Mouse (Mus musculus): ENCODE data around the gene Fras1. TPM values are rescaled to one million over a fixed set of nuclear protein-coding genes. Genes with fewer than 3 reads are reported as not detected.

Gene Fras1
- polyA plus RNA-seq, 1 experiment = 0.29 TPM

GRCm38 (mm10) chr5:96522909-96523409 is 149.2 kb downstream of the Fras1 start:
- TF ChIP-seq CTCF (IDR thresholded peaks at IDR 0.05; ENCODE audit: extremely low read depth, insufficient read length, insufficient replicate concordance, low read depth, low read length) = no peak
- no peak for TF ChIP-seq POLR2A (IDR thresholded peaks at IDR 0.05; ENCODE audit: low read depth, low read length)
- Histone ChIP-seq H3K27ac (ENCODE audit: insufficient read depth, low read depth, low read length) (no peak overlapping the region), H3K4me3 (ENCODE audit: low read depth, low read length) (no peak overlapping the region), H3K27me3 (ENCODE audit: control insufficient read depth, insufficient read depth, low read length) (no peaks in the 10 kb centered on the region), H3K36me3 (ENCODE audit: control insufficient read depth, insufficient read depth, low read length) (no peaks in the 10 kb centered on the region), H3K4me1 (ENCODE audit: control insufficient read depth, insufficient read depth, insufficient read length, low read length) (no peaks in the 10 kb centered on the region)
- WGBS = 75% methylated on average over 5 of the region's 5 CpGs

- Histone ChIP-seq H3K36me3 (ENCODE audit: control insufficient read depth, insufficient read depth, low read length) (no peaks in the 10 kb centered on the region), H3K27me3 (ENCODE audit: control insufficient read depth, insufficient read depth, low read length) (no peaks in the 10 kb centered on the region), H3K27ac (ENCODE audit: insufficient read depth, low read depth, low read length) (no peak overlapping the region), H3K4me1 (ENCODE audit: control insufficient read depth, insufficient read depth, insufficient read length, low read length) (no peaks in the 10 kb centered on the region), H3K4me3 (ENCODE audit: low read depth, low read length) (no peak overlapping the region)
- 83% methylated on average over 7 of the region's 7 CpGs for WGBS
- TF ChIP-seq POLR2A (IDR thresholded peaks at IDR 0.05; ENCODE audit: low read depth, low read length) (no peak), CTCF (IDR thresholded peaks at IDR 0.05; ENCODE audit: extremely low read depth, insufficient read length, insufficient replicate concordance, low read depth, low read length) (no peak)
Observed at GRCm38 (mm10) chr5:96528296-96528695, 154.5 kb downstream of the Fras1 start.

GRCm38 (mm10) chr5:96530516-96530915 is 156.8 kb downstream of the Fras1 start:
- no peak overlapping the region for H3K4me3 ChIP-seq (ENCODE audit: low read depth, low read length)
- 79% methylated on average over 3 of the region's 3 CpGs for WGBS
- TF ChIP-seq POLR2A (IDR thresholded peaks at IDR 0.05; ENCODE audit: low read depth, low read length) (no peak), CTCF (IDR thresholded peaks at IDR 0.05; ENCODE audit: extremely low read depth, insufficient read length, insufficient replicate concordance, low read depth, low read length) (no peak)
- H3K27me3 ChIP-seq (ENCODE audit: control insufficient read depth, insufficient read depth, low read length) = no peaks in the 10 kb centered on the region
- no peak overlapping the region for H3K27ac ChIP-seq (ENCODE audit: insufficient read depth, low read depth, low read length)
- H3K36me3 ChIP-seq (ENCODE audit: control insufficient read depth, insufficient read depth, low read length) = no peaks in the 10 kb centered on the region
- H3K4me1 ChIP-seq (ENCODE audit: control insufficient read depth, insufficient read depth, insufficient read length, low read length) = no peaks in the 10 kb centered on the region

- no peaks in the 10 kb centered on the region for H3K27me3 ChIP-seq (ENCODE audit: control insufficient read depth, insufficient read depth, low read length)
- TF ChIP-seq CTCF (IDR thresholded peaks at IDR 0.05; ENCODE audit: extremely low read depth, insufficient read length, insufficient replicate concordance, low read depth, low read length) = no peak
- TF ChIP-seq POLR2A (IDR thresholded peaks at IDR 0.05; ENCODE audit: low read depth, low read length) = no peak
- H3K27ac ChIP-seq (ENCODE audit: insufficient read depth, low read depth, low read length) = no peak overlapping the region
- H3K4me3 ChIP-seq (ENCODE audit: low read depth, low read length) = no peak overlapping the region
- no peaks in the 10 kb centered on the region for H3K4me1 ChIP-seq (ENCODE audit: control insufficient read depth, insufficient read depth, insufficient read length, low read length)
- no peaks in the 10 kb centered on the region for H3K36me3 ChIP-seq (ENCODE audit: control insufficient read depth, insufficient read depth, low read length)
Observed at GRCm38 (mm10) chr5:96531962-96532361, 158.2 kb downstream of the Fras1 start.

DNA sequence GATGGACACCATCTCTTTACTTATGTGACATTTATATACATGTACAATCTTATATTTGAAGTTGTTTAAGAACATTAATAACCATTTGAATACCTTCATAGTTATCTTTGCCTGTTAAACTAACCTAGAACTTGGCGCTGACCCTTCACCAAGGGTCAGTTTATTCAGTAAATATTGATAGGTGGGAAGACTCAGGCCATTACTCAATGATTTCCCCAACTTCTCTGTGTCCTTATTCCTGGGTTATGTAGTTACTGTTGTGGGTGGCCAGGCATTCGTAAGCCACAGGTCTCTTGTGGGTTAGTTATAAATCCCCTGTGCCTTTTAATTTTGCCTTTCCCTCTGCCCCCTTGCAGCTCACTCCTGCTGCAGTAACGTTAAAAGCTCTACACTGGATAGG is 162.8 kb downstream of the Fras1 start:
- WGBS = 85% methylated on average over 3 of the region's 3 CpGs
- TF ChIP-seq POLR2A (IDR thresholded peaks at IDR 0.05; ENCODE audit: low read depth, low read length) (no peak), CTCF (IDR thresholded peaks at IDR 0.05; ENCODE audit: extremely low read depth, insufficient read length, insufficient replicate concordance, low read depth, low read length) (no peak)
- Histone ChIP-seq H3K27me3 (ENCODE audit: control insufficient read depth, insufficient read depth, low read length) (no peaks in the 10 kb centered on the region), H3K4me3 (ENCODE audit: low read depth, low read length) (no peak overlapping the region), H3K36me3 (ENCODE audit: control insufficient read depth, insufficient read depth, low read length) (no peaks in the 10 kb centered on the region), H3K27ac (ENCODE audit: insufficient read depth, low read depth, low read length) (no peak overlapping the region), H3K4me1 (ENCODE audit: control insufficient read depth, insufficient read depth, insufficient read length, low read length) (no peaks in the 10 kb centered on the region)

DNA sequence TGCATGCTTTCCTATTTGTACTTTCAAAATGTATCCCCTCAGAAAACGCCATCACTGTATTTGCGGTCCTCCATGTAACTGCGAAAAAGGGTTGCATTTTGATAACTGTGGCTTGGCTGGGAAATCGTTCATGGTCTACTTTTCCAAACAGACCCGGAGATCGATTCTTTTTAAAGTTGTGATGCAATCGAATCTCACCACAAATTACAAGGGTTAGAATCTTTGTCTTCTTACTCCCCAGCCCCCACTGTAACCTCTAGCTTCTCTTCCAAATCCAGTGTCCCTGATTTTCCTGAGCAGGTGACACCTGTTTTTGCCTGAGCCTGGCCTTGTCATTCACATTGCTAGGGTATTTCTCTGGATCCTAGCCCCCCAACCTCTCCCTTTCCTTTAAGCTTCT is 163.2 kb downstream of the Fras1 start:
- 93% methylated on average over 7 of the region's 7 CpGs for WGBS
- Histone ChIP-seq H3K4me3 (ENCODE audit: low read depth, low read length) (no peak overlapping the region), H3K27ac (ENCODE audit: insufficient read depth, low read depth, low read length) (no peak overlapping the region), H3K4me1 (ENCODE audit: control insufficient read depth, insufficient read depth, insufficient read length, low read length) (no peaks in the 10 kb centered on the region), H3K27me3 (ENCODE audit: control insufficient read depth, insufficient read depth, low read length) (no peaks in the 10 kb centered on the region), H3K36me3 (ENCODE audit: control insufficient read depth, insufficient read depth, low read length) (no peaks in the 10 kb centered on the region)
- TF ChIP-seq POLR2A (IDR thresholded peaks at IDR 0.05; ENCODE audit: low read depth, low read length) (no peak), CTCF (IDR thresholded peaks at IDR 0.05; ENCODE audit: extremely low read depth, insufficient read length, insufficient replicate concordance, low read depth, low read length) (no peak)

DNA sequence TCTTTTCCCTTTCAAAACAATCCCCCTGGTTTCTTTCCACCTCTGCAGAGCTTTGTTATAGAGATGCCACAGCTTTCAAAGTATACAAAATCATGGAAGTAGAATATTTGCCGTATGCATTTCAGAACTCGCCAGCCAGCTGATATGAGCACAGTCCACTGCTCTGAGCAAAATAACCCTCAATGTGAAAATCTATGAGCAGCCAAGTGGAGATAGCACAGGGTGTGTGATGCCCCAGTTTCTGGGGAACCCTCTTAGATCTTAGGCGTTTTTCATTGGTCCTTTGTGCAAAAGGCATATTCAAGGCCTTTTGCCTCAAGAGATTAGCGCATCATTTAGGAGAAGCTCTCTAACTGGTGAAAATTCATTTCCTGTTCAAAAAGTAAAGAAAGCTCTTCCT is 170.4 kb downstream of the Fras1 start:
- Histone ChIP-seq H3K27me3 (ENCODE audit: control insufficient read depth, insufficient read depth, low read length) (no peaks in the 10 kb centered on the region), H3K27ac (ENCODE audit: insufficient read depth, low read depth, low read length) (no peak overlapping the region), H3K4me1 (ENCODE audit: control insufficient read depth, insufficient read depth, insufficient read length, low read length) (no peaks in the 10 kb centered on the region), H3K36me3 (ENCODE audit: control insufficient read depth, insufficient read depth, low read length) (no peaks in the 10 kb centered on the region), H3K4me3 (ENCODE audit: low read depth, low read length) (no peak overlapping the region)
- 95% methylated on average over 4 of the region's 4 CpGs for WGBS
- TF ChIP-seq POLR2A (IDR thresholded peaks at IDR 0.05; ENCODE audit: low read depth, low read length) (no peak), CTCF (IDR thresholded peaks at IDR 0.05; ENCODE audit: extremely low read depth, insufficient read length, insufficient replicate concordance, low read depth, low read length) (no peak)

- H3K27ac ChIP-seq (ENCODE audit: insufficient read depth, low read depth, low read length) = no peak overlapping the region
- WGBS = 69% methylated on average over 5 of the region's 5 CpGs
- H3K4me1 ChIP-seq (ENCODE audit: control insufficient read depth, insufficient read depth, insufficient read length, low read length) = no peaks in the 10 kb centered on the region
- no peak overlapping the region for H3K4me3 ChIP-seq (ENCODE audit: low read depth, low read length)
- H3K36me3 ChIP-seq (ENCODE audit: control insufficient read depth, insufficient read depth, low read length) = no peaks in the 10 kb centered on the region
- no peak for TF ChIP-seq POLR2A (IDR thresholded peaks at IDR 0.05; ENCODE audit: low read depth, low read length)
- TF ChIP-seq CTCF (IDR thresholded peaks at IDR 0.05; ENCODE audit: extremely low read depth, insufficient read length, insufficient replicate concordance, low read depth, low read length) = no peak
- no peaks in the 10 kb centered on the region for H3K27me3 ChIP-seq (ENCODE audit: control insufficient read depth, insufficient read depth, low read length)
Observed at GRCm38 (mm10) chr5:96545994-96546393, 172.2 kb downstream of the Fras1 start.
